Mouse (Mus musculus) E14TG2a.4 (cell line): ENCODE measurements at regions not wholly inside any gene's neighbourhood (a gene's known extent, or its start where the extent isn't known, plus 50 kb on each side); places are given as distances from the start of the nearest gene placed in this dataset.

Source experiments
- H3K27me3 ChIP-seq: 2 replicates; pipeline ENCODE4 v1.6.1; 2014; ENCODE audit warnings: low read length, control low read depth; ENCODE audit not compliant: insufficient read depth
- H3K36me3 ChIP-seq: 2 replicates; pipeline ENCODE4 v1.6.1; 2014; ENCODE audit warnings: low read length, control low read depth; ENCODE audit not compliant: insufficient read depth
- H3K4me1 ChIP-seq: replicated peaks from 2 replicates; pipeline ENCODE4 v1.6.1; 2014; ENCODE audit warnings: low read depth, low read length, control low read depth
- H3K4me3 ChIP-seq: replicated peaks from 2 replicates; pipeline ENCODE4 v1.5.1; 2014; ENCODE audit warnings: mild to moderate bottlenecking, low read length
- H3K9me3 ChIP-seq: 2 replicates; pipeline ENCODE4 v1.6.1; 2014; ENCODE audit warnings: low read length, control low read depth
- CTCF ChIP-seq: conservative IDR thresholded peaks from 2 replicates; pipeline ENCODE4 v1.5.1; 2014; ENCODE audit warnings: low read length
- NANOG ChIP-seq: IDR thresholded peaks from 2 replicates; pipeline ENCODE4 v1.6.1; 2014; ENCODE audit warnings: borderline replicate concordance, low read length, mixed read lengths
- POU5F1 ChIP-seq: IDR thresholded peaks from 2 replicates; pipeline ENCODE4 v1.6.1; 2014; ENCODE audit warnings: low read length, borderline replicate concordance

DNA sequence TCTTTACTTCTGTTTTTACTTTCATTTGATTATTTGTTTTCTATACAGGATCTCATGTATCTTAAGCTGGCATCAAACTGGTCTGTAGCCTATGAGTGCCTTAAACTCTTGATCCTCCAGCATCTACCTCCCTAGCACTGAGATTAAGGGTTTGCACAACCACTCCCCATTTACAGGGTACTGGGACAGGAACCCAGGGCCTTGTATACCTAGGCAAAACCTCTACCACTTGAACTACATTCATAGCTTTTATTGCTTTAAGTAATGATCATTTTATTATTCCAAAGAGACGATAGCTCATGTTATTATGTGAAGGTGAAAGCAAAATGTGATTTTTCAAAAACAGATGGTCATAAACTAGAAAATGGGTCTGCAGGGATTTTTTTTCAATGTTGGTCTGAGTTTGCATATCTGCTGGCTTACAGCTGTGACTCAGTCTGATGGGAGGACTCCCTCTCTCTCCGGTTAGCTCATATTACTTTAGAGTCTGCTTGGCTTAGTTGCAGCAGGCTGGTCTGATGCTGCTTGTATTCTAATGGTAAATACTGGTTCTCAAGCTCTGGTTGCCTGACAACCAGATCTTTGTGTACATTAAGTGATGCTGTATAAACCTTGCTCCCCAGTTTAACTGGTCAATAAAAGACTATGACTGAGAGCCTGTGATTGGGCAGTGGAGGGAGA lies 735.5 kb downstream of the Tmem132b start:
- H3K4me1 ChIP-seq: no peaks in the 10 kb centered on the region
- 0 out of 2 replicates have a peak, but pooled peaks cover 3% of the 10 kb centered on the region for H3K9me3 ChIP-seq
- peaks cover 3% of the 10 kb centered on the region; the same call in 1 of the 2 replicates for H3K27me3 ChIP-seq
- no peaks in the 10 kb centered on the region for H3K36me3 ChIP-seq
- TF ChIP-seq NANOG: no peak
- no peak for TF ChIP-seq POU5F1
- TF ChIP-seq CTCF: no peak
- no peak overlapping the region for H3K4me3 ChIP-seq

DNA sequence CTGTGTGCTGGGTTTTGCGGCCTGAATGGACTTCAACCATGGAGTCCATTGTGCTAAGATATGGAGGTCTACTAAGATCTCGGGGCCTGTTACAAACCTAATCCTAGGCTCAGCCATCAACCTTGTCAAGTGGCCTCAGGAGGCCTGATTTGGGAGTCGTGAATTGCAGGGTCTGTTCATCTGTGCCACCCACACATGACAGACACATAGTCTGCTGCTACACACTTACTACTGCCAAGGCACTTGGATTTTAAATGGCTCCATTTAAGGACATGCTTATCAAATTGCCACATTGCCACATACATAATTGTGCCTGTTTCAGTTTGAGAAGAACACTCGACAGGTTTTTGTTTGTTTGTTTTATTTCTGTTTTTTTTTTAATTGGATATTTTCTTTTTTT lies 737.0 kb downstream of the Tmem132b start:
- Histone ChIP-seq H3K9me3 (0 out of 2 replicates have a peak, but pooled peaks cover 3% of the 10 kb centered on the region), H3K27me3 (peaks cover 3% of the 10 kb centered on the region; the same call in 1 of the 2 replicates), H3K4me1 (no peaks in the 10 kb centered on the region), H3K4me3 (no peak overlapping the region), H3K36me3 (no peaks in the 10 kb centered on the region)
- TF ChIP-seq POU5F1: no peak
- no peak for TF ChIP-seq CTCF
- TF ChIP-seq NANOG: no peak

DNA sequence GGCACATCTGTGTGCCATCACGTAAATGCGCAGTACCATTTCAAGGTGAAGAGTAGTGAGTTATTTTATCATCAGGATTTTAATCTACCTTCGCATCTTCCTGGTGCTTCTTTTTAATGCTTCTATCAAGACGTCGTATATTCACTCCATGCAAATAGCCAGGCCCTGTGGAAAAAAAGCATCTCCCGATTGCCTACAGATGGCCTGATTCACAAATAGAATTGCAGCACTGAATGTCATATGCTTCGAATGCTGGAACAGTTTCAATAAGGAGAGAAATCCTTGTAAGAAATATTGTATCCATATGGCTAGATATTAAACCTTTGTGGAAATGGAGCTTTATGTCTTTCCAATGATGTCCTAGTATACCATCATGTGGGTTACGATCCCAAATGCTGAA lies 742.7 kb downstream of the Tmem132b start:
- H3K27me3 ChIP-seq: peaks cover 37% of the 10 kb centered on the region
- no peak overlapping the region for H3K4me3 ChIP-seq
- H3K4me1 ChIP-seq: 0 out of 2 replicates have a peak, but pooled peaks cover 6% of the 10 kb centered on the region
- no peaks in the 10 kb centered on the region for H3K36me3 ChIP-seq
- TF ChIP-seq CTCF: no peak
- no peak for TF ChIP-seq NANOG
- TF ChIP-seq POU5F1: no peak
- 0 out of 2 replicates have a peak, but pooled peaks cover 3% of the 10 kb centered on the region for H3K9me3 ChIP-seq

DNA sequence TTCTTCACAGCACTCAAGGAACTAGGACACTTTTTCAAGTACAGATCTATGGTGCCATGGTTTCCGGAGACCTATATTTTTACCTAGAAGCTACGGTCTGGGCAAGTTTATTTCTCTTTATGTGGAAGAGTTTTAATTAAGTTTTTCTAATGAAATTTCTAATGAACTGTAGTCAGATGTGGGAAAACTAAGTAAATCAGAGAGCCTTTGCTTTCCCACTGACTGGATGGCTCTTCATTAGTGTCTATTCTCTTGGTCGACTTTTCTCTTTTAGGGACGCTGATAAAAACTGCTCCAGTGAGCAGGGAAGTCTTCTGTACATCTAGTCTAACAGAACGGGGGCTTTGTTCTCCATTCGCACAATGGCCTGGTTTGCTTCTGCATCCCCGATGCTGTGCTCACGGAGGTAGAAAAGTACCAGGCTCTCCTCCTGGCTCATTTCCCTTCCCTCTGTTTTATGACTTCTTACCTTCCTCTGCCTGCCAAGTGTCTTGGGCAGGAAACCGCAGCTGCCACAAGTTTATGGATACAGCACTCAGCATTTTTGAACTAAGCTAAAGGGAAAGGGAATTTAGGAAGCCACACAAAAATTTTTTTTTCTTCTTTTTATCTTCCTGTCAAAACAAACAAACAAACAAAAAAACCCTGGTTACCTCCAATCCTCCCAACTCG lies 749.6 kb downstream of the Tmem132b start:
- TF ChIP-seq POU5F1 (no peak), NANOG (no peak), CTCF (no peak)
- H3K4me3 ChIP-seq: no peak overlapping the region
- no peaks in the 10 kb centered on the region for H3K9me3 ChIP-seq
- H3K27me3 ChIP-seq: peaks cover 66% of the 10 kb centered on the region
- peaks cover 18% of the 10 kb centered on the region for H3K4me1 ChIP-seq
- H3K36me3 ChIP-seq: no peaks in the 10 kb centered on the region

DNA sequence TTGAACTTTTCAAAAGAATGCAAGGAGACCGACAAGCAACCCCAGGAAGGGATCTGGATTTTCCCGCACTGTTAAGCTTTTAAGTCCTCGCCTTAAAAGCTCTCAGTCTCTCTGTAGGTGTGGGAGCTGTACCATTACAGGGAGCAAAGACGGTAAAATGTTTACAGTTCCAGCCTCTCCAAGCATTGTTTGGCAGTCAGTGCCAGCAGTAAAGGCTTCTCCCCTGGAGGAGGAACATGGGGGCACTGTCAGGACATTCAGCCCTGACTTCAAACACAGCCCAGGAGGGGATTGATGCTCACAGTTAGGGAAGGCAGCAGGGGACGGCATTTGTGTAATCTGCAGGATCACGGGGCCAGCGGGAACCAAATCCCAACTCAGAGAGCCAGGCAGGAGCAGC lies 750.2 kb downstream of the Tmem132b start:
- TF ChIP-seq NANOG: peak; percentile 90
- no peak for TF ChIP-seq CTCF
- TF ChIP-seq POU5F1: no peak
- H3K27me3 ChIP-seq: peaks cover 62% of the 10 kb centered on the region
- peaks cover 18% of the 10 kb centered on the region for H3K4me1 ChIP-seq
- H3K36me3 ChIP-seq: no peaks in the 10 kb centered on the region
- H3K9me3 ChIP-seq: no peaks in the 10 kb centered on the region
- no peak overlapping the region for H3K4me3 ChIP-seq

DNA sequence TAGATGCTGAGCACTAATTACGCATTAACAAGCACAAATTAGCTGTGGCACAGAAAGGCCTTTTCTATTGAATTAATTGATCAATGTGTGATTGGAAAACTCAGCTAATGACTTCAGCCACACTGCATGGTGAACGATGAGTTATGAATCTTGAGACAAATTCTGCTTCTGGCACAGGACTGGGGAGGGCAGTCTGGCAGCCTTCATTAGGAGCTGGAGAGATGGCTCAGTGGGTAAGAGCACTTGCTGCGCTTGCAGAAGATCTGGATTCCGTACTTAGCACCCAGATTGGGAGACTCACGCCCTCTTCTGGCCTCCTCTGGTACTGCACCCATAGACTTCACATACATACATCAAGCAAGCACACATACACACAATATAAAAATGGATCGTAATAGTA lies 793.3 kb downstream of the Tmem132b start:
- Histone ChIP-seq H3K36me3 (no peaks in the 10 kb centered on the region), H3K27me3 (peaks cover 8% of the 10 kb centered on the region), H3K9me3 (0 out of 2 replicates have a peak, but pooled peaks cover 4% of the 10 kb centered on the region), H3K4me1 (peaks cover 5% of the 10 kb centered on the region), H3K4me3 (no peak overlapping the region)
- TF ChIP-seq POU5F1 (no peak), CTCF (peak; percentile 54)

DNA sequence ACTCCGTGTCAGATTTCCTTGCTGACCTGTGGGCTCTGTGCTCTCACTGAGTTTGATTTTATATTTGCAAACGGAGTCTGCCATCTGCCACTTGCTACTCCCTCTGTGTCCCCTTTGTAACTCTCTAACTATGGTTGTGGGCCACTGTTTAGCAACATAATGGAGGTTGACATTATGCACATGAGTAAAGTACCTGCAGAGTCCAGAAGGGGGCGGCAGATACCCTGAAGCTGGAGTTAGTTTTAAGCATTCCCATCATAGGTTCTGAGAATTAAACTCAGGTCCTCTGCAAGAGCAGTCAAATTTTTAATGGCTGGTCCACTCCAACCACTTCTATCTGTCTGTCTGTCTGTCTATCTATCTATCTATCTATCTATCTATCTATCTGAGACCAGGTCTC lies 796.7 kb downstream of the Tmem132b start:
- Histone ChIP-seq H3K4me1 (peaks cover 5% of the 10 kb centered on the region), H3K27me3 (peaks cover 12% of the 10 kb centered on the region), H3K36me3 (no peaks in the 10 kb centered on the region), H3K9me3 (0 out of 2 replicates have a peak, but pooled peaks cover 4% of the 10 kb centered on the region), H3K4me3 (no peak overlapping the region)
- TF ChIP-seq CTCF (peak; percentile 84), NANOG (no peak), POU5F1 (no peak)

DNA sequence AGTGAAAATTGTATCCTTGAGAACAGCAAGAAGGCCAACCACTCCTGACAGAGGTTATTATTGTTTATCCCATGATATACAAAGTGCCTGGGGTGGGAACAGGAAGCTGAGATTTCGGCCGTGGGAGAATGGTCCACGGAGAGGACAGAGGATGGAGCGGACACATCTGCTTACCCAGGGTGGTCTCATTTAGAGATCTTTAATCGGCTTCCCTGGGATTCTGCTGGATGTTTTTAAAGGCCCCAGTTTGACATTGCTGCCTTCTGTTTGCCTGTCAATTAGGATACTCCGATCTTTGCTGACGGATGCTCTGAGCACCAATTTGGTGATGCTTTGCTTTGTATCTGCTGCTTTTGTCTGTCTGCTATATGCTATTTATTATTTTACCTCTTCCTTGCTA lies 803.5 kb downstream of the Tmem132b start:
- Histone ChIP-seq H3K36me3 (no peaks in the 10 kb centered on the region), H3K4me1 (peaks cover 30% of the 10 kb centered on the region), H3K9me3 (no peaks in the 10 kb centered on the region), H3K4me3 (no peak overlapping the region), H3K27me3 (peaks cover 4% of the 10 kb centered on the region; the same call in 1 of the 2 replicates)
- TF ChIP-seq POU5F1 (no peak), CTCF (no peak)
